Mouse (Mus musculus) lung, postnatal 0 days (tissue): ENCODE results near the gene Sphk1. TPM values are rescaled to one million over a fixed set of nuclear protein-coding genes. Genes with fewer than 3 reads are reported as not detected.

Experiments
- ATAC-seq: fragments of 200-750 bp; cut with Nextera tagmentation; 2 replicates; pipeline ENCODE4 v1.8.0; 2017; ENCODE audit warnings: moderate library complexity
- DNase-seq: peaks from one replicate; pipeline ENCODE4 v3.0.0-alpha.2; 2016; ENCODE audit warnings: low spot score
- H3K27ac ChIP-seq: fragments of 300-500 bp; sonication (generic); 2 replicates; pipeline ENCODE4 v1.5.1; 2014; ENCODE audit warnings: antibody characterized with exemption, mild to moderate bottlenecking, low read length, mixed read lengths
- H3K27me3 ChIP-seq: fragments of 300-500 bp; sonication (generic); replicated peaks from 2 replicates; pipeline ENCODE4 v1.6.1; 2014; ENCODE audit warnings: low read length, mixed read lengths; ENCODE audit not compliant: insufficient read depth
- H3K36me3 ChIP-seq: fragments of 300-500 bp; sonication (generic); 2 replicates; pipeline ENCODE4 v1.6.1; 2014; ENCODE audit warnings: low read length, mixed read lengths; ENCODE audit not compliant: insufficient read depth
- H3K4me1 ChIP-seq: fragments of 300-500 bp; sonication (generic); 2 replicates; pipeline ENCODE4 v1.6.1; 2014; ENCODE audit warnings: antibody characterized with exemption, low read depth, low read length, mixed read lengths; ENCODE audit not compliant: insufficient read depth
- H3K4me2 ChIP-seq: fragments of 300-500 bp; sonication (generic); replicated peaks from 2 replicates; pipeline ENCODE4 v1.6.1; 2014; ENCODE audit warnings: low read depth, mild to moderate bottlenecking, low read length, moderate library complexity, mixed read lengths
- H3K4me3 ChIP-seq: fragments of 300-500 bp; sonication (generic); 2 replicates; pipeline ENCODE4 v1.5.1; 2014; ENCODE audit warnings: low read depth, low read length
- H3K9ac ChIP-seq: fragments of 300-500 bp; sonication (generic); replicated peaks from 2 replicates; pipeline ENCODE4 v1.6.1; 2014; ENCODE audit warnings: low read depth, mild to moderate bottlenecking
- H3K9me3 ChIP-seq: fragments of 300-500 bp; sonication (generic); 2 replicates; pipeline ENCODE4 v1.6.1; 2016; ENCODE audit warnings: low read length, mixed read lengths
- CTCF ChIP-seq: IDR thresholded peaks from 2 replicates; pipeline ENCODE4 v1.5.1; 2016; ENCODE audit warnings: antibody characterized with exemption, mild to moderate bottlenecking
- EP300 ChIP-seq: IDR thresholded peaks from 2 replicates; pipeline ENCODE4 v1.6.1; 2016; ENCODE audit warnings: antibody characterized with exemption, mild to moderate bottlenecking, control low read depth
- WGBS: fragments of 180-500 bp; shearing (Covaris S2); extraction: QIAGEN DNeasy Blood & Tissue Kit; methylation state at CpG from one replicate; pipeline ENCODE4 v1.1.7; 2014; 5-methylcytosine and 5-hydroxymethylcytosine counted together
- polyA plus RNA-seq: library from polyadenylated mRNA; unstranded; fragments of >200 nt; fragmentation: Nextera tagmentation; extraction: Ambion mirVana; gene quantifications from 2 replicates; pipeline ENCODE4 v1.2.1, GENCODE M21; 2015

Gene Sphk1
- polyA plus RNA-seq, 1 experiment from 2014 or later = 56.3 TPM

DNA sequence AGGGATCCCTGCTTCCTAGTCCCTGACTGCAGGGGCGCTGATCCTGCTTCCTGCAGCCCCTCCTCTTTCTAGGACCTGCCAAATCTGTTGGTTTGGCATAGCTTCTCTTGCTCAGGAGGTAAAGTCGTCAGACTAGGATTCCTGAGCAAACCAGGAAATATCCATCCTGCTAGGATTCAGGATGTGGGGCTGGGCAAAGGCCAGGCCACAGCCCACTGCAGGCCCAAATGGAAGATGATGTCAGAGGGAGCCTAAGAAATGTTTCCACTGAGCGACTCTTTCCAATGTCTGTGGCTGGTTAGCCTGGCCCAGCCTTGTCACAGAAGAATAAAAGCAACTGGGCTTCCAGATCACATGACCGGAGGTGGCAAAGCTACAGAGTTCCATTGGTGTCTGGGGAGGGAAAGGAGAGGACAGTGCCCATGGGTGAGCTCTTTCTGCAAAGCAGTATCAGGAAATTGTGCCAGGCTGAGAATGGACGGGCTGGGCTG lies 7.0 kb upstream of the Sphk1 start:
- no peaks in the 10 kb centered on the region for H3K27me3 ChIP-seq
- no peaks in the 10 kb centered on the region for H3K36me3 ChIP-seq
- H3K27ac ChIP-seq = peak overlapping the region; percentile 83
- WGBS = 28% methylated on average over 5 of the region's 5 CpGs
- peak; percentile 69 for DNase-seq
- peak; percentile 60 for ATAC-seq
- H3K9me3 ChIP-seq = no peaks in the 10 kb centered on the region
- peaks cover 16% of the 10 kb centered on the region; the same call in 1 of the 2 replicates for H3K4me1 ChIP-seq
- no peak overlapping the region for H3K9ac ChIP-seq
- H3K4me2 ChIP-seq = no peak overlapping the region
- TF ChIP-seq EP300 = no peak
- TF ChIP-seq CTCF = peak; percentile 25
- H3K4me3 ChIP-seq = no peak overlapping the region

DNA sequence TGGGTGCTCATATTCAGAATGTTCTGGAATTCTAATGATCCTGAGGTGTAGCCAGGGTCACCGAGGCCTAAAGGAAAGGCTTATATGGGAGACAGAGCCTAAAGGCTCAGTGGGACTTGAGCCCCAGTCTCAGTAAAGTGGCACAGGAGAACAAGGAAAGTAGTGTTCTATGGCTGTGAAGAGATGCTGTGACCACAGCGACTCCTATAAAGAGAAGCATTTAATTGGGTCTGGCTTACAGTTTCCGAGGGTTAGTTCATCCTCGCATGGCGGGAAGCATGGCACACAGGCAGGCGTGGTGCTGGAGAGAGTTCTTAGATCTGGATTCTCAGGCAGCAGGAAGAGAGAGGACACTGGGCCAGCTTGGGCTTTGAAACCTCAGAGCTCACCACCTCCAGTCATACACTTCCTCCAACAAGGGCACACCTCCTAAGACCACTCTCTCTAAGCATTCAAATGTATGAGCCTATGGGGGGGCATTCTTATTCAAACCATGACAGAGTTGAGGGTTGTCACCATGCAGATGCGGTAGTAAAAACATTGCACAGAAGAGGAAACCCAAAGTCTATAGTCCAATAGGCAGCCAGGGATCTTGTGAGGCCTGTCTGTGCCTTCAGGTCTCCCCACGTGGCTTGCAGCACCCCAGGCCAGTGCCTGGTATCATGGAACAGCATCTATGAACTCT lies 1.9 kb upstream of the Sphk1 start:
- Histone ChIP-seq H3K9ac (no peak overlapping the region), H3K27me3 (no peaks in the 10 kb centered on the region; the same call in 1 of the 2 replicates), H3K9me3 (no peaks in the 10 kb centered on the region), H3K4me2 (no peak overlapping the region), H3K4me1 (peaks cover 15% of the 10 kb centered on the region), H3K4me3 (no peak overlapping the region), H3K27ac (no peak overlapping the region), H3K36me3 (no peaks in the 10 kb centered on the region)
- no peak for TF ChIP-seq CTCF
- TF ChIP-seq EP300 = no peak
- WGBS = 78% methylated on average over 8 of the region's 8 CpGs
- ATAC-seq = no peak
- DNase-seq = no peak

DNA sequence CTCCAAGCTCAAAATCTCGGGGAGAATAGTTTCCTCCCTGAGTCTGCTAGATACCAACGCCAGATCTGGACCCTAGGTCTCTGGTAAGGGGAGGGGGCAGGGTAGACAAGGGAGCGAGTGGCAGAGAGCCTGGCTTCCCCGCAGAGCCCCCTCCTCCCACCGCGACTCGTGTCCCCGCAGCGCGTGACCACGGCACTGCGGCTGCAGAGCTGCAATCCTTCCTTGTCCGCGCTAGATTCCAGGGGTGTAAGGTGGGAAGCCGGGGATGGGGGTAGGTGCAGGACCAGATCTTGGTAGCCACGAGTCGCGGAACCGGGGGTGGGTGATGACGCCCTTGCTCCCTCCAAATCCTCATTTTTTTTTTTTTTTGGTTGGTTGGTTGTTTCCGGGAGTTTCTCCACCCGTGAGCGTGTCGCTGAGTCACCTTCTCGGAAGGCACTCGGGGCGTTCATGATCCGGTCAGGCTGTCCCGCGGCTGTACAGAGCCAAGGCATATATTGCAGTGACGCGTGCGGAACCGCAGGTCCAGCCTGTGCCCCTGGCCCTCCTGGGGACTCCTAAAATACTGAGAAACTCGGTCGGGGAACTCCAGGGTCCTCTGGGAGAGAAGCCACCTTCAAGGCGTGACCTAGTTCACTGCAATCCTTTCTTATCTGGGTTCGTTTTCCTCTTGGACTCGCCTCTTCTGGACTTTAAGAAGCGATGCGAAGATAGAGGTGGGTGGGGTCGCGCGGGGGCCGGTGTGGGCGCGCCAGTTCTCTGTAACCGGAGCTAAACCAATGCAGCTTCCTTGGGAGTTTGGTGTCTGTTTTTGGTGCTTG lies 856 bp downstream of the Sphk1 start:
- Histone ChIP-seq H3K4me3 (peak overlapping the region; percentile 55), H3K4me2 (peak overlapping the region; percentile 86), H3K27me3 (no peaks in the 10 kb centered on the region; the same call in 1 of the 2 replicates), H3K9me3 (no peaks in the 10 kb centered on the region), H3K27ac (peak overlapping the region; percentile 92), H3K36me3 (no peaks in the 10 kb centered on the region), H3K4me1 (peaks cover 6% of the 10 kb centered on the region; the same call in 1 of the 2 replicates), H3K9ac (peak overlapping the region; percentile 69)
- DNase-seq (peak; percentile 65), ATAC-seq (0 out of 2 replicates have a peak, but pooled peaks have one; percentile 7)
- TF ChIP-seq CTCF (no peak), EP300 (no peak)
- WGBS = 2% methylated on average over 48 of the region's 48 CpGs

DNA sequence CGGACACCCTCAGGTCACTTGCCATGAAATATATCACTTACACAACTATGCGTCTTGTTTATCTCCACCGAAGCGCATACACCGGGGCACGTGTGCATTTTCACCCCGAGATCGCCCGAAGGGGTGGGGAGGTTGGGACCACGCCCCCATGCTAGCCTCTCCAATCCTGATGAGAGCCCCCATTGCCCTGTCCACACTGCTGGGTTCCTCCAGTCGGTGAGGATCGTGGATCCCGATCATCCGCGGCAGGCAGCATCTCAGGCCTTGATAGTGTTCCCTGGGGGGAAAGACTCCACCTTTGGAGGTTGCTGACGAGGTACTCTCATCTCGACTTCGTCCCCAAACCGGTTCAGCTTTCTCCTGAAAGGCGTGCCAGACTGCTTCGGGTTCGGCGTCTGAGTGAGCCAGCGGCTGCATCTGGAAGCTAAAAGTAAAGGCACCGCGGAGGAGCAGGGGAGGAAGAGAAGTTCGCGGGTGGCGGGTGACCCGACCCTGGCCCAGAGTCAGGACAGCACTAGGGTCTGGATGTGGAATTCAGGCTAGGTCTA lies 1.6 kb downstream of the Sphk1 start:
- H3K9ac ChIP-seq = peak overlapping the region; percentile 69
- H3K27me3 ChIP-seq = no peaks in the 10 kb centered on the region; the same call in 1 of the 2 replicates
- no peaks in the 10 kb centered on the region for H3K9me3 ChIP-seq
- H3K4me2 ChIP-seq = peak overlapping the region; percentile 86
- DNase-seq (peak; percentile 76), ATAC-seq (peak; percentile 18; the same call in 1 of the 2 replicates)
- WGBS = 2% methylated on average over 29 of the region's 30 CpGs
- no peak for TF ChIP-seq EP300
- TF ChIP-seq CTCF = no peak
- H3K36me3 ChIP-seq = 0 out of 2 replicates have a peak, but pooled peaks cover 4% of the 10 kb centered on the region
- H3K27ac ChIP-seq = peak overlapping the region; percentile 92
- H3K4me3 ChIP-seq = peak overlapping the region; percentile 55
- peaks cover 6% of the 10 kb centered on the region; the same call in 1 of the 2 replicates for H3K4me1 ChIP-seq

DNA sequence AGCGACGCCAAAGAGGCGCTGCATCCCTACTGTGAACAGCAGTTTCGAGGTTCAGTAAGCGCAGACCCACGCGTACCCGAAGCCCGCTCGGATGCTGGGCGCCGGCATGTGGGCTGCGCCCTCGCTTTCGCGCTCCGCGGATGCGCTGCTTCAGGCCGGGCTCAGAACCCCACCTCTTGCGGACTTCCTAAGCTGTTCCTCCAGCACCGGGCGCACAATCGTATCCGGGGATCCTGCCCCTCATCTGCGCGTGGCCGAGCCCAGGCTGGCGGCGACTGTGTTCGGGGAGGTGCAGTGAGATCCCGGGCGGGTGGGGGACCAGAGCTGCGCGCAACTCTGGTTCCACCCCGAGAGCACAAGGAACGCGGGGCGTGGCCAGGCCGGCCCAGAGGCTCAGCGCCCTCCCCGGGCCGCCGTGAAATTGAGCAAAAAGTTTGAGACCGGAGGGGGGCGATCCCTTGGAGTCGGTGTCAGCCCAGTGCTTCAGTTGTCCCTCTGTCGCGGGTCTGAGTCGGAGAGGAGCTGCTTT lies 2.1 kb downstream of the Sphk1 start:
- under 1% methylated on average over 49 of the region's 50 CpGs for whole genome bisulfite sequencing

More for the DNA sequence above, 2.1 kb downstream of the Sphk1 start:
- peaks cover 6% of the 10 kb centered on the region; the same call in 1 of the 2 replicates for H3K4me1 ChIP-seq
- DNase-seq (peak; percentile 94), ATAC-seq (peak; percentile 73)
- no peaks in the 10 kb centered on the region; the same call in 1 of the 2 replicates for H3K27me3 ChIP-seq
- peak overlapping the region; percentile 55 for H3K4me3 ChIP-seq
- peak overlapping the region; percentile 69 for H3K9ac ChIP-seq
- TF ChIP-seq CTCF (peak; percentile 35; the same call in 1 of the 2 replicates), EP300 (no peak)
- H3K36me3 ChIP-seq = 0 out of 2 replicates have a peak, but pooled peaks cover 5% of the 10 kb centered on the region
- no peaks in the 10 kb centered on the region for H3K9me3 ChIP-seq
- H3K4me2 ChIP-seq = peak overlapping the region; percentile 86
- H3K27ac ChIP-seq = peak overlapping the region; percentile 92
